Mouse (Mus musculus) limb, embryonic 12.5 days (tissue): Measurements from ENCODE around the gene Fgfr2. TPM values are rescaled to one million over a fixed set of nuclear protein-coding genes. Genes with fewer than 3 reads are reported as not detected.

Source experiments
- ATAC-seq: fragments of 200-750 bp; cut with Nextera tagmentation; 2 replicates; pipeline ENCODE4 v1.8.0; 2017; ENCODE audit warnings: low read depth, moderate TSS enrichment; ENCODE audit not compliant: insufficient number of reproducible peaks, insufficient read depth, low FRiP score, low TSS enrichment
- H3K27ac ChIP-seq: fragments of 300-500 bp; sonication (generic); 2 replicates; pipeline ENCODE4 v1.5.1; 2016; ENCODE audit warnings: mild to moderate bottlenecking, moderate library complexity
- H3K27me3 ChIP-seq: fragments of 300-500 bp; sonication (generic); 2 replicates; pipeline ENCODE4 v1.6.1; 2016; ENCODE audit warnings: mild to moderate bottlenecking, moderate library complexity
- H3K36me3 ChIP-seq: fragments of 300-500 bp; sonication (generic); 2 replicates; pipeline ENCODE4 v1.6.1; 2016; ENCODE audit warnings: mild to moderate bottlenecking, moderate library complexity
- H3K4me1 ChIP-seq: fragments of 300-500 bp; sonication (generic); replicated peaks from 2 replicates; pipeline ENCODE4 v1.6.1; 2016
- H3K4me2 ChIP-seq: fragments of 300-500 bp; sonication (generic); 2 replicates; pipeline ENCODE4 v1.6.1; 2016; ENCODE audit warnings: mild to moderate bottlenecking, moderate library complexity
- H3K4me3 ChIP-seq: fragments of 300-500 bp; sonication (generic); replicated peaks from 2 replicates; pipeline ENCODE4 v1.5.1; 2016; ENCODE audit warnings: mild to moderate bottlenecking
- H3K9ac ChIP-seq: fragments of 300-500 bp; sonication (generic); replicated peaks from 2 replicates; pipeline ENCODE4 v1.6.1; 2016; ENCODE audit warnings: mild to moderate bottlenecking, moderate library complexity
- H3K9me3 ChIP-seq: fragments of 300-500 bp; sonication (generic); 2 replicates; pipeline ENCODE4 v1.6.1; 2016; ENCODE audit warnings: mild to moderate bottlenecking, moderate library complexity
- WGBS: fragments of 180-500 bp; shearing (Covaris S2); methylation state at CpG from one replicate; pipeline ENCODE4 v1.1.7; 2016; 5-methylcytosine and 5-hydroxymethylcytosine counted together
- polyA plus RNA-seq: library from polyadenylated mRNA; unstranded; fragments of >200 nt; fragmentation: Nextera tagmentation; extraction: Ambion mirVana; gene quantifications from 2 replicates; pipeline ENCODE4 v1.2.1, GENCODE M21; 2016

The Fgfr2 gene
- polyA plus RNA-seq, 1 experiment from 2014 or later: 112 TPM

DNA sequence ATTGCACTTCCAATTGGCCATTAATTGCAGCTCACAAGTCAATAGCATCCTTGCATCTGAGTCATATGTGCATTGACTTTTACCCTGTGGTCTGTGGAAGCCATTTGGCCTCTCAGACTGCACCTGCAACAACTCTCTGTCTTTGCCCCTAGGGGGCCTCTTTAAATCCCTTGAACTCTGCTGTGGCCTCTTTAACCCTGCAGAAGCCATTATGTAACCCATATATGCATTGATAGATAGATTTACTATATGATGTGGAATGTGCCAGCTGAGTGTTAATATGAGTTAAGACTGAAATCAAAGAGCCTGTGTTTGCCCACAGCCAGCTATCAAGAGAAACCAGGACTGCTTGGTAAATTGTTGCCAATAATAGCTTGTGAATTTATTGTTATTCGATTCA is 924.3 kb downstream of the Fgfr2 start:
- H3K4me2 ChIP-seq: no peak overlapping the region
- H3K27me3 ChIP-seq: 0 out of 2 replicates have a peak, but pooled peaks cover 3% of the 10 kb centered on the region
- H3K4me3 ChIP-seq: no peak overlapping the region
- WGBS: 52% methylated on average over 1 of the region's 1 CpGs
- H3K9ac ChIP-seq: no peak overlapping the region
- no peaks in the 10 kb centered on the region for H3K9me3 ChIP-seq
- no peak for ATAC-seq
- H3K36me3 ChIP-seq: no peaks in the 10 kb centered on the region
- H3K27ac ChIP-seq: 0 out of 2 replicates have a peak overlapping the region, but pooled peaks have one; percentile 12
- peaks cover 57% of the 10 kb centered on the region for H3K4me1 ChIP-seq

DNA sequence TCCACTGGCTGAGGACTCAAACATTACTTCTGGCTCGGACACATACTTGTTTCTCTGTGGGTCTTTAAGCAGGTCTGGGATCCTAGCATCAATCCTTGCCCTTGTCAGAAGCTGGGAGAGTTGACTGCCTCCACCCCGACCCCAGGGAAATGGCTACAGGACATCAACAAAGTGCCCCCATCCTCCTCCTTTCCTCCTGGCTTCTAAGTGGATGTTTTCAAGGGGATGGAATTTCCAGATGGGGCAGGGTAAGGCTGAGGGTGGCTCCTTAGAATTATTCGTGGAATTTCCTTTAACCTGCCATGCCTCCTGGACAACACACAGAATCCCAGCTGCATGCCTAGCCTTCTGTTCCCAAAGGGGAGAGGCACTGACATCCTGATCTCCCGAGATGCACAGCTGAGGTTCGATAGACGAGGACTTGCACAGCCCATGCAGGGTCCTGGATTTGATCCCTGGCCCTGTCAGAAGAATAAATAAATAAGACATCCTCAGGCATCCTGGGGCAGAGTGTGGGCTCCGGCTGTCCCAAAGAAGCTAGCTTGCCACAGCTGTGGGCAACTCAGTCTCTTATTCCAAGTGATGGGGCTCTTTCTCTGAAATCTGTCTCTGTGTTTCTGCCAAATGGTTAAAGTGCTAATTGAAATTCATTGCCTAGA is 925.2 kb downstream of the Fgfr2 start:
- H3K36me3 ChIP-seq: no peaks in the 10 kb centered on the region
- ATAC-seq: no peak
- WGBS: 21% methylated on average over 7 of the region's 7 CpGs

DNA sequence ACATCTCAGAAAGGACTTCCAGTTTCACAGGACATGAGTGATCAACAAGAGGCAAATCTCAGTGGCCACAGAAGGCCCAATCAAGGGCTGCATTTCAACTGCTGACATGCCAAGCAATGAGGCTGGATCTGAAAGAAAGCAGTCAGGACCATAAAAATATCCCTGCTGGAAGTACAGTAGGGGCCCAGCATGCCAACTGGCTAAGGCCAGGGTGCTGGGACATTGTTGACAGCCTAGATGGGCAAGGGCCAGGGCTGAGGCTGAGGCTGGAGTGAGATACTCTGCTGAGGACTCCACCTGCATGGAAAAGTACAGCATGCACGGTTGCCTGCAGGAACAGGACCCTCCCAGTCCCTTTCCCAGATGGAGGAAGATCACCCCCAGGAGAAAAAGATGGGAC is 926.6 kb downstream of the Fgfr2 start:
- H3K27me3 ChIP-seq: 0 out of 2 replicates have a peak, but pooled peaks cover 3% of the 10 kb centered on the region
- no peak overlapping the region for H3K9ac ChIP-seq
- 88% methylated on average over 1 of the region's 1 CpGs for WGBS
- no peaks in the 10 kb centered on the region for H3K9me3 ChIP-seq
- H3K36me3 ChIP-seq: no peaks in the 10 kb centered on the region
- no peak for ATAC-seq
- no peak overlapping the region for H3K4me3 ChIP-seq
- no peak overlapping the region for H3K4me2 ChIP-seq
- H3K27ac ChIP-seq: no peak overlapping the region
- peaks cover 49% of the 10 kb centered on the region for H3K4me1 ChIP-seq

More for the DNA sequence above, 925.2 kb downstream of the Fgfr2 start:
- H3K4me2 ChIP-seq: no peak overlapping the region
- no peaks in the 10 kb centered on the region for H3K9me3 ChIP-seq
- no peak overlapping the region for H3K9ac ChIP-seq
- peaks cover 51% of the 10 kb centered on the region for H3K4me1 ChIP-seq
- 0 out of 2 replicates have a peak, but pooled peaks cover 3% of the 10 kb centered on the region for H3K27me3 ChIP-seq
- no peak overlapping the region for H3K4me3 ChIP-seq
- peak overlapping the region; percentile 12; the same call in 1 of the 2 replicates for H3K27ac ChIP-seq

DNA sequence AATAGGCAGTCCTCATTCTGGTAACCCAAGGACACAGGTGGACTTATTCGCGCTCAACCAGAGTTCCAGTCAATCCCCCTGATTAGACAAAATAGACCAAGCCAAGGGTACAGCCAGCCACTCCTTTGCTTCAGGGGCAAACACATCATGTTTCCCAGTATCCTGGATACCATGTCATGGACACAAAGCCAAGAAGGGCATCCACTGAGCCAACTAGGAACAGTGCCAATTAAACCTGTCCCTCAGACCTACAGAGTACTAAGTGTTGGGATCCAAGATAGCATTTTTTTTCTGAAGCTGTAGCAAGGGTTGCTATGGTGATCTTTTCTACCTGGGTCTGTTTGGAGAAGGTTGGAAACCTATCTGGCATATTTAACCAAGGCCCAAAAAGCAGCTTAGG is 929.5 kb downstream of the Fgfr2 start:
- peaks cover 4% of the 10 kb centered on the region; the same call in 1 of the 2 replicates for H3K27me3 ChIP-seq
- H3K4me1 ChIP-seq: peaks cover 33% of the 10 kb centered on the region
- H3K4me2 ChIP-seq: no peak overlapping the region
- H3K36me3 ChIP-seq: no peaks in the 10 kb centered on the region
- WGBS: 94% methylated on average over 2 of the region's 2 CpGs
- no peak overlapping the region for H3K4me3 ChIP-seq
- no peak overlapping the region for H3K9ac ChIP-seq
- H3K9me3 ChIP-seq: peaks cover 5% of the 10 kb centered on the region; the same call in 1 of the 2 replicates
- no peak overlapping the region for H3K27ac ChIP-seq
- ATAC-seq: no peak

DNA sequence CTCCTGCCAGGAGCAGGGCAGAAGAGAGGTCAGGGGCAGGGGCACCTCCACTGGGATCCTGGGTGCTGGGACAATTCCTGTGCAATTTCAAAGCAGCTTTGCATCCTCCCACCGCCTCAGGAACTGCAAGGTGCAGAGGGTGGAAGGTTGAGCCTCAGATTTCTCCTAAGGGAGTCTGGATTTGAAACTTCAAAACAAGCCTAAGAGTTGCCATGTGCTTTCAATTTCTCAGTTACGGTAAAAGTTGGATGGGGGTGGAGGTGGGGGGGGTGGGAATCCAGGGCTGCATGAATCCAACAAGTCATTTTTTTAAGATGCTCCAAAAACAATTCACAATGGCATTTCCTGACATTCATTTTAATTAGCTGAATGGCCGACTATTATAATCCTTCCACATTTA is 935.7 kb downstream of the Fgfr2 start:
- peak overlapping the region; percentile 62 for H3K27ac ChIP-seq
- H3K4me2 ChIP-seq: no peak overlapping the region
- WGBS: 23% methylated on average over 3 of the region's 3 CpGs

DNA sequence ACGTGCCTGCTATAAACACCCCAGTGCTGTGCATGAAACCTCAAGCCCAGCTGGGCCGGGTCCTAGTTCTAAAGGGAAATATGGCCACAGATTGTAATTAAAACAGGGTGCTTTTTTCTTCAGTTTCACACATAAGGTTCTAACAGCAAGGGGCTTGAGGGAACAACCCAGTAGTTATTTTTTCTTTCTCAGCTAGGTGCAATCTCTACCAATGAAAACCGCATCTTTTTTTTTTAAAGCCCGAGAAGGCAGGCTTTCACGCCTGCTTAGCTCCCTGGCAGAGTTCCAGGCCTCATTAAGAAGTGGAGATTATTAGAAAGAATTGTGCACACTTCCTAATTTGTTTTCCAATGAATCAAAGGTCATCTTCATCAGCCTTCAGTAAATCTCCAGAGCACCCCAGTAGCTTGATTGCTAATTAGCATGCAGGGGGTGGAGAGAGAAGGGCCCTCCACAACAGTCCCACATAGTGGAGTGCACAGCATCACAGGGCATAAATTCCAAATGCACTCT is 939.2 kb downstream of the Fgfr2 start:
- no peak for ATAC-seq
- H3K9ac ChIP-seq: no peak overlapping the region
- no peak overlapping the region for H3K4me3 ChIP-seq
- peaks cover 32% of the 10 kb centered on the region for H3K4me1 ChIP-seq
- WGBS: 28% methylated on average over 5 of the region's 5 CpGs
- H3K27ac ChIP-seq: no peak overlapping the region
- H3K27me3 ChIP-seq: 0 out of 2 replicates have a peak, but pooled peaks cover 4% of the 10 kb centered on the region
- H3K9me3 ChIP-seq: peaks cover 6% of the 10 kb centered on the region; the same call in 1 of the 2 replicates
- H3K4me2 ChIP-seq: no peak overlapping the region
- H3K36me3 ChIP-seq: no peaks in the 10 kb centered on the region

More for the DNA sequence above, 935.7 kb downstream of the Fgfr2 start:
- no peaks in the 10 kb centered on the region for H3K36me3 ChIP-seq
- no peak overlapping the region for H3K4me3 ChIP-seq
- H3K9me3 ChIP-seq: peaks cover 5% of the 10 kb centered on the region; the same call in 1 of the 2 replicates
- H3K9ac ChIP-seq: no peak overlapping the region; the same call in 1 of the 2 replicates
- ATAC-seq: no peak
- H3K27me3 ChIP-seq: peaks cover 8% of the 10 kb centered on the region; the same call in 1 of the 2 replicates
- peaks cover 40% of the 10 kb centered on the region for H3K4me1 ChIP-seq

DNA sequence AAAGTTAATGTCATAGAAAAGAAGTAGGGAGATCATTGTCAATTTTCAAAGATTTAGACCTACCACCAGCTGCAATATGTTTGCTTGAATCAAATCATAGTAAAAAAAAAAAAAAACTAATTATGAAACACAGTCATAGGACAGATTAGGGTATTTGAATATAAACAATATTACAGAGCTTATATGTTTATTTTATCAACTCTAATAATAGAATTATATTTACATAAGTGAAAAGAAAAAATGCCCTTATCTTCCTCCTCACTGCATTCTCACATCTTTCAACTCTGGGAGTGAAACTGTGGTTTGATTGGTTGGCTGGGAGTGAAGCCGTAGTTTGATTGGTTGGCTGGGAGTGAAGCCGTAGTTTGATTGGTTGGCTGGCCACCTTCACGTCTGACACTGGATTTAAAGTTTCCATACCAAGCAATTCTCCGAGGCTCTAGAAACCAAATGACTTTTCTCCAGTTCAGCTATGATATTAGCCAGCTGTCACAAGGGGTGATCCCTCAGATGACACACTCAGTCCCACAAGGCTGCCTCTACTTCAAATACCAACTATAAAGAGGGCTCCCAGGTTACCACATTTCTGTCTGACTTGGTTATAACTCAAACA is 941.5 kb downstream of the Fgfr2 start:
- H3K9me3 ChIP-seq: peaks cover 6% of the 10 kb centered on the region; the same call in 1 of the 2 replicates
- no peak overlapping the region for H3K27ac ChIP-seq
- H3K36me3 ChIP-seq: no peaks in the 10 kb centered on the region
- ATAC-seq: no peak
- 0 out of 2 replicates have a peak, but pooled peaks cover 4% of the 10 kb centered on the region for H3K27me3 ChIP-seq
- H3K4me3 ChIP-seq: no peak overlapping the region
- no peak overlapping the region for H3K4me2 ChIP-seq
- H3K4me1 ChIP-seq: peaks cover 18% of the 10 kb centered on the region
- no peak overlapping the region for H3K9ac ChIP-seq
- 89% methylated on average over 4 of the region's 4 CpGs for WGBS

DNA sequence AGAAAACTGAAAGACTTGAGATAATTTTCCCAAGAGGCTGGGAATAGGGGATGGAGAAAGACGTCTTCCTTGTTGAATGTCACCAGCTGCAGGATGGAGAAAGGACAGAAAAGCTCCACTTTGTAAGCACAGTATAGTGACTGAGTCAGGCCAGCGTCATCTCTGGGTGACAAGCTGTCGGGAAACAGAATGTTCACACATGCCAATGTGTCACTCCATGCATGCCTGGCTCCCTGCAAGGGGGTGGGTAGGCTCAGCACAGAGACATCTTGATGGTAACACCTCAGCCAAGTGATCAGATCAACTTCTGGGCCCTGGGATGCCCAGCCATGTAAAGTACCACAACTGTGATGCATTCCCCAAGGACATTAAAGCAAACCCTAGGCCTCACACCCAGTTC is 942.1 kb downstream of the Fgfr2 start:
- Histone ChIP-seq H3K27ac (no peak overlapping the region), H3K27me3 (0 out of 2 replicates have a peak, but pooled peaks cover 3% of the 10 kb centered on the region), H3K4me3 (no peak overlapping the region), H3K9me3 (peaks cover 6% of the 10 kb centered on the region; the same call in 1 of the 2 replicates), H3K4me2 (no peak overlapping the region), H3K9ac (no peak overlapping the region), H3K4me1 (peaks cover 11% of the 10 kb centered on the region), H3K36me3 (no peaks in the 10 kb centered on the region)
- no peak for ATAC-seq
- 93% methylated on average over 3 of the region's 3 CpGs for WGBS

DNA sequence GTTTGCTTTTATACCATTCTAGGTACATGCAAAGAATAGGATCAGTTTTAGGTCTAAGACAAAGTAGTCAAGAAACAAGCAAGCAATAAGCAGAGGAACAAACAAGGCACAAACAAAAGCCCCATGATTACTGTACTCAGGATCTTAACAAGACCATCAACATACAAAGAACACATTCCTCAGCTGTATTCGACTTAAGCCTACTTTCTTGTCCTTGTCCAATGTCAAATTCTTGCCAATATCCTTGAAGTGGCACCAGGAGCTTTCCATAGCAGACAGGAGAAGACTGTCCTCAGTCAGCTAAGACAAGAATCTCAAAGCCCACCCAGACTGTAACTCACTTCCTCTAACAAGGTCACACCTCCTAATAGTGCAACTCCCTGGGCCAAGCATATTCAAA is 944.1 kb downstream of the Fgfr2 start:
- Histone ChIP-seq H3K4me2 (no peak overlapping the region), H3K27me3 (no peaks in the 10 kb centered on the region), H3K9ac (no peak overlapping the region), H3K4me1 (peaks cover 4% of the 10 kb centered on the region; the same call in 1 of the 2 replicates), H3K4me3 (no peak overlapping the region), H3K27ac (no peak overlapping the region), H3K9me3 (peaks cover 6% of the 10 kb centered on the region; the same call in 1 of the 2 replicates), H3K36me3 (no peaks in the 10 kb centered on the region)
- 64% methylated on average over 1 of the region's 1 CpGs for WGBS
- ATAC-seq: no peak

DNA sequence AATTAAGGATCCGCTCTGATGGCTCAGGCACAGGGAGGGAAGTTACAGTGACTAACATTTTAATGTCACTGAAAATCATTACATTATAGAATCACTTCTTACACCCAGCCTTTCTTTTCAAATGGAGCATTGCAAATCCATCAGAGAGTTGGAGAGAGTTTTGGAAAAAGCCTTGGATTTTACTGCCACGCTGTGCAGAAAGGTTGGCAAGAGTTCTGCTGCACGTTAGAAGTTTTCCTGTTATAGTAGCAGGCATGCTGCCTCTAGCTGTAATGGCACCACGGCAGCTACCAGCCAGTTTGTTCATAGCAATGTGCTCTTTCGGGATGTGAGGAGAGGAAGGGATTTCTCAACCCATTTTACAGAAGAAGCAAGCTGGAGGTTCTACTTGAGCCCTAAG is 948.4 kb downstream of the Fgfr2 start:
- ATAC-seq: no peak
- 85% methylated on average over 5 of the region's 5 CpGs for WGBS
- H3K9ac ChIP-seq: no peak overlapping the region
- H3K9me3 ChIP-seq: 0 out of 2 replicates have a peak, but pooled peaks cover 4% of the 10 kb centered on the region
- no peak overlapping the region for H3K4me2 ChIP-seq
- no peaks in the 10 kb centered on the region for H3K36me3 ChIP-seq
- H3K4me3 ChIP-seq: no peak overlapping the region
- H3K4me1 ChIP-seq: peaks cover 4% of the 10 kb centered on the region
- 0 out of 2 replicates have a peak, but pooled peaks cover 3% of the 10 kb centered on the region for H3K27me3 ChIP-seq
- H3K27ac ChIP-seq: no peak overlapping the region

DNA sequence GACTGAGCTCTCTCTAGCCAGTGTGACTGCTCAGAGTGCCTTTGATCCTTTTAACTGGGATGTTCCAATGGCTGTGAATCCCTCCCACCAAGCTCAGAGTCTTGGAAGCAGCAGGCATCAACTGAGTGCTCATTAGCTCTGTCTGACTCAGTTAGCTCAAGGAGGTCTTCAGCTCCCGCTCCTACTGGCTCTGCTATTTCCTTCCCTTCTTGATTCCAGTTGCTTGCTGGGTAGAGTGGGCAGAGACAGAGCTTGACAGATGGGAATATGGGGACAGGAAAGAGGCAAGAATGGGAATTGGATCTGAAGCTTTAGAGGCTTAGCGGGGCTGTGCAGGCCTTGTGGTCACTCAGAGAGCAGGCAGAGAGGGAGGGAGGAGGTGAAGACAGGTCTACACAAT is 948.9 kb downstream of the Fgfr2 start:
- 66% methylated on average over 2 of the region's 2 CpGs for WGBS
- no peak overlapping the region for H3K9ac ChIP-seq
- H3K27ac ChIP-seq: no peak overlapping the region
- 0 out of 2 replicates have a peak, but pooled peaks cover 3% of the 10 kb centered on the region for H3K27me3 ChIP-seq
- H3K36me3 ChIP-seq: no peaks in the 10 kb centered on the region
- H3K4me2 ChIP-seq: no peak overlapping the region
- no peak for ATAC-seq
- no peak overlapping the region for H3K4me3 ChIP-seq
- H3K9me3 ChIP-seq: 0 out of 2 replicates have a peak, but pooled peaks cover 4% of the 10 kb centered on the region
- H3K4me1 ChIP-seq: peaks cover 9% of the 10 kb centered on the region
